Mouse (Mus musculus) kidney, postnatal 14 days (tissue): Measurements from ENCODE around the gene Net1.
"Not testable (repeated sequence)": the region's sequence is repeated elsewhere in the genome, so short reads cannot be mapped to it uniquely, and the experiment has no call there.

Source experiments
- DNase-seq: peaks from one replicate; pipeline ENCODE4 v3.0.0; 2022; ENCODE audit warnings: mixed read lengths

The Net1 gene

GRCm38 (mm10) chr13:3889111-3889510 lies 28.9 kb downstream of the Net1 start:
- DNase-seq, result no peak

DNA sequence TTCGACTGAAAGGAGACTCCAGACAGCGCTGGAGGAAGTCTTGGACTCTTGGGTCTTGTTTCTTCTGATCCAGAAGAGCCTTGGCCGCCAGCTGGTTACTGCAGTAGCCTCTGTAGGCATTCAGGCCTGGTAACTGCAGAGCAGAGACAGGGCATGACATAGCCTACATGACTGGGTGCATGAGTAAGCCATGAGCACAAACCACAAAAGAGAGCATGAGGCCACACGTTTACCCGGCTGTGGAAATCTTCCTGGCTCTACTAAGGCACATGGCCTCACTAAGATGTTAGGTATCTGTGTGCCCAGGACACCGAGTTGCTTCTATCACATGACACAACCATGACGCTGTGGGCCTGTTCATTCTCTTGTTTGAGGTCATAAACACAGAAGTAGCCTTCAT lies 31.4 kb downstream of the Net1 start:
- no peak for DNase-seq

DNA sequence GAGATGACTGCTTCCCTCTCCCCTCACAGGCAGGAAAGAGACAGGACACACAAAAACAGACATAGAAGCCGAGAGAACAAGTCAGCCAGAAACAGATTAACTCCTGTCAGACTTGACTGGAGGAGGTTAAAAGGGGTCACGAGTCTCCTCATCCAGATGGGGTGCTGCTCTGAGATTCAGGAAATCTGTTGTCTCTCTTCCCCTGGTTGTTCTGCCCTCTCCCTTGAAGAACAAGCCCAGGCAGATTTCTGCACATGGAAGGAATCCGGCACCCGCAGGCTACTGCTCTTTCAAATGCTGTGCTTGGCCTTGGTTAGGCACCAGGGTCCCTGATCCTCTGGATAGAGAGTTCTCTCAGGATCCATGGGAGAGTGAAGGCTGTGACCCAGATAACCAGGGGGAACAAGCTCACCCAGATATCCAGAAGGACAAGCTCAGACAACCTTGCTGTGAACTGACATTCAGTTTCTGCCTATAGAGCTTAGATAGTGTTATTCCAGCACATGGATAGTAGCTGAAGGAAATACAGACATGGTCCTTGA lies 40.3 kb downstream of the Net1 start:
- DNase-seq, result no peak

- no peak for DNase-seq
These were observed 40.8 kb downstream of the Net1 start for GRCm38 (mm10) chr13:3877185-3877584.

DNA sequence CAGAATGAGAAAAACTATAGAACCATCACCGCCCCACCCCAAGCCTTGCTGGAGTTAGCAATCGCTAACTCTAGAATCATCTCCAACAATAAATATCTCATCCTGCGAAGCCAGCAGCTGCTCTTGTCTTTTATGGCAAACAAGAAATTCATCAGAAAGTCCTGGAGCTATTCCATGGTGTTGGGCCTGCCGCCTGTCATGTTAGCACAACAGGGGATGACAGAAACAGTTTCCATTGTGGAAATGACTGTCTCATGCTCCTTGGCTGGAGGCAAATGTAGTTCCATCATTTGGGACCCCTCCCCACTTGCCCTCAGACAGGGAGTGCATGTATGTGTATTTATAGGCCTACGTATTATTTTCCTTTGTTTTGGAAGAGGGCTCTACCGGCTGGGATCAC lies 41.6 kb downstream of the Net1 start:
- DNase-seq, result no peak

DNA sequence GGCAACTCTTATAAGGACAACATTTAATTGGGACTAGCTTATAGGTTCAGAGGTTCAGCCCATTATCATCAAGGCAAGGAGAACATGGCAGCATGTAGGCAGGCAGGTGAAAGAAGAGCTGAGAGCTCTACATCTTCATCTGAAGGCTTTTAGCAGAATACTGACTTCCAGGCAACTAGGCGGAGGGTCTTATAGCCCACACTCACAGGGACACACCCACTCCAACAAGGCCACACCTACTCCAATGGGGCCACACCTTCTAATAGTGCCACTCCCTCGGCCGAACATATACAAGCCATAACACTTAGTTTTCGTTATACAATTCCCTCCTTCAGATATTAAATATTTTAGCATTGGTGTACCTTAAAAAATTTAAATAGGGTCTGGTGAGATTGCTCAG lies 45.2 kb downstream of the Net1 start:
- no peak for DNase-seq

DNA sequence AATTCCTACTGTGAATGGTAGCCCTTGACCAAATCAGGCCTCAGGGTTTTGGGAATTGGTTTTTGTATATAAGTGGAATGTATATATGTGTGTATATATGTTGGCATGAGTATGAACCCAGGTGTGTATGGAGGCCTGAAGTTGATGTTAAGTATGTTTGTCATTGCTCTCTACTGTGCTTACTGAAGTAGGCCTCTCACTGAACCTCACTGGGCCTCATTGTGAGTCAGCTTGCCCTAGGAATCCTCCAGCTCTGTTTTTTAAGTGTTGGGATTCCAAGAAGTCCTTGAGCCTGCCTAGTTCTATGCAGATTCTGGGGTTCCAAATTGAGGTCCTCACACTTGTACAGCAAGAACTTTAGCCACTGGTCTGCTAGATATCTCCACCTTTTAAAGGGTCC lies 48.1 kb downstream of the Net1 start:
- no peak for DNase-seq

GRCm38 (mm10) chr13:3867158-3867557 lies 50.9 kb downstream of the Net1 start:
- DNase-seq, result no peak

DNA sequence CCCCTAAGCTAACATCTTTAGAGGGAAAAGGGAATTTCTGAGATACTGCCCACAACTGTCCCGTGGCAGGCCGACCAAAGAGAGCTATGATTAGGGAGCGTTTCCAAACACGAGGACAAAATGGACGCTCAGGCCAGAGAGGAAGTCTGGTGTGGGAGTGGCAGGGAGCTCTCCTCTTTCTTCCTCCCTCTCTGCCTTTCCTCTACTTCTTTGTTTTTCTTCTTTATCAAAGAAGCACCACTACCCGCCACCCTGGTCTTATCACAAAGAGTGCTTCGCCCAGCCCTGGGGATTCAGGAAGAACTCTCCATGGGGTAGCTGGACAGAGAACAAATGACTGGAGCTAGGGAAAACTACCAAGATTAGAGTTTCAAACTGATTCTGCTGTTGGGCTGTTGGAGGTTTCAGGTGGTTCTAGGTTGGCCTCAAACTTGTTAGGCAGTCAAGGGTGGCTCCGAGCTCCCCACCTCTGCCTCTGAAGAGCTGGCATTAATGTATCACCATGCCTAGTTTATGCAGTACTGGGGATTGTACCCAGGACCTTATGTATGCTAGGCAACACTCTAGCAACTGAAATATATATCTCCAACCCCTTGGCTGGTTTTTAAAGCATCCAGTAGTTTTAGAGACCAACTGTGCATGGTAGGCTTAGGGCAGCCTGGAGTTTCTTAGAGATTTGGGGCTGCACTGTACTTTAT lies 51.5 kb downstream of the Net1 start:
- DNase-seq, result no peak

- DNase-seq, result peak; percentile 8
These were observed 52.2 kb downstream of the Net1 start for GRCm38 (mm10) chr13:3865648-3866354.

GRCm38 (mm10) chr13:3862922-3863580 lies 55.0 kb downstream of the Net1 start:
- no peak for DNase-seq

GRCm38 (mm10) chr13:3862325-3862724 lies 55.7 kb downstream of the Net1 start:
- no peak for DNase-seq

DNA sequence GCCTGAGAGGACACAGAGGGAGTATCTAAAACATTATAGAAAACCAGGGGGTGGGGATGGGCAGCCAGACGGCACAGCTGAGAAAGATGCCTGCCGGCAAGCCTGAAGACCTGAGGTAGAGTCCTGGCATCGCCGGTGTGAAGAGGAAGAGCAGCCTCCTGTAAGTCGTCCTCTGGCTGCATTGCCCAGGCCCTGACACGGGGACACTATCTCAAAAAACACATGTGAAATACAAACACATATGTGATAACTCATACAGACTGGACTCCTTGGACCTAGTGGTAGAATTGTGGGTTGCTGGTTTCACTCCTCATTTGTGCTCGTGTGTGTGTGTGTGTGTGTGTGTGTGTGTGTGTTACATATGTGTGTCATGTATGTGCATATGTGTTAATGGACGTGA lies 56.8 kb downstream of the Net1 start:
- DNase-seq, result no peak

DNA sequence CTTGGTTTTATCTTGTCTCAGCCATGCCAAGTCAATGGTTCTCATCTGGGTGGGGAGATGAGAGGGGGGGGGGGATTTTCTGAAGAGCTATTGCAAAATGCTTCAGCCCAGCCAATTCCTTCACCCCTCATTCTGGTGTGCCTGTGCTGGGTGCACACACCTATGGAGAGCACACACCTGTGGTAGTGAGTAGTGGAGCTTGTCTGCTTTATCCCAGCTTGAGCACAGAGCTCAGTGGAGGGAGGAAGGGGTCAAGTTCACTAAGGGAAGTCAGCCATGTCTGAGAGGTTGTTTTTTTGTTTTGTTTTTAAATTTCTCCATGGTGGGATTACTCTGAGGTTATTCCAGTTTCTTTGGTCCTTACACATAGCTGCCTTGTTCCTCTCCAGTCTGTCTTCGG lies 61.8 kb downstream of the Net1 start:
- no peak for DNase-seq

DNA sequence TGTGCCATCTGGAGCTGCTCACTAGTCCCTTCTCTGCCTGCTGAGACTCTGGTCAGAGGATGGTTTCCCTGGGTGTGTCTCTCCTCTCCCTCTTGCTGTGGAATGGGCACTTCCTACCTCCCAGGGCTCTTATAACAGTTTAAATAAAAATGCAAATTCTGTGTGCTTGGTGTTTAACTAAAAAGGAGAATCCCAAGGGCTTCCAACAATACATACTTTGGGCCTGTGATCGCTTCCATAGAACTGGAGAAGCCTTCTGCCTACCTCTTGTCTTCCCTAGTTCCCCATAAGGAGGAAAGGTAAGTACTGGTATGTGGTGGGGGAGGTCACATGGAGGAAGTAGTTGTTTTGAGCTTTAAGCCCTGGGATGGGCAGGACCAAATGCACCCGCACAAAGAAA lies 63.2 kb downstream of the Net1 start:
- no peak for DNase-seq

DNA sequence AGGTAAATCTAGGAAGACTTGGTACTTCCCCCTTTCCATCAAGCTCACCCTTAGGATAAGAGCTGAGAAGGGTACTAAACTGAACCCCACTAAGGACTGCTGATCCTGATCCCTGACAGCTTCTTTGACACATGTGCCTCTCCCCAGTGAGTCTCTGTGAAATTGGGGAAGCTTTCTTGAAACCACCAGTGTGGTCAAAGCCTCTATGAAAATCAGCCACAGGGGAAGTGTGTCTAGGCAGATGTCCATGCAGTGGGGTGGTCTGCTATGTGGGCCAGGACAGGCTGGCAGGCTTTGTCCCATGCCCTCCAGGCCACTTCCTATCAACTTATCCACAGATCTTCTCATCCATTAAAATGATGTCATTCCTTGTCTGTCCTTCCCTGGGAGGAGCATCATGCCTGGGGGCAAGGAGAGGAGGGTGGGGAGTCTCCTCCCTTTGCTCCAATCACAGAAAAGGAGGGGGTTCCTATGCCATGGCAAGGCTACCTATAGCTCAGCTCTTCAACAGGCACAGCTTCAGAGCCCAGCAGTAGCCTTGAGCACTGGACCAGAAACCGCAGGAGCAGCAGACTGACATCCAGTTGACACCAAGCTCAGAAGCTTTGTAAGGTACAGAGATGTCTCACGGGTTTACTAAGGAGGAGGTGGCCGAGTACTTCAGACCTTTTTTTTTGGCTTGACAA lies 64.2 kb downstream of the Net1 start, which contains the start of gene Calm5:
TSS of gene Calm5 (plus strand) at position 526 of the 686 bp plus-strand sequence.
- not testable (repeated sequence) for DNase-seq

DNA sequence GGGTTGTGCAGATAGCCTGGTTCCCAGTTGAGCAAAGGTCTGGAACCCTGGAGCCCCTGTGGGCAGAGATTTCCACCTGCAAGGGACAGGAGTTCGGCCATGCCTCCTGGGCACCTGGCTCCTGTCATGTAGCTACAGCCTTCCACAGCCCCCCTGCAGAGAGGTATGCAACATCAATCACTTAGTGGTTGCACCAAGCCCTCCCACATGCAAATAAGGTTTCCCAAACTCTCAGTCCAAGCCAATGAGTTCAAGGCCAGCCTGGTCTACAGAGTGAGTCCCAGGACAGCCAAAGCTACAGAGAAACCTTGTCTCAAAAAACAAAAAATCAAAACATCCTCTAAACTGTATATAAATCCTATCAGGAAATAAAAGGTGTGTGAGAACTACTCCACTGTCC lies 67.7 kb downstream of the Net1 start:
- no peak for DNase-seq

DNA sequence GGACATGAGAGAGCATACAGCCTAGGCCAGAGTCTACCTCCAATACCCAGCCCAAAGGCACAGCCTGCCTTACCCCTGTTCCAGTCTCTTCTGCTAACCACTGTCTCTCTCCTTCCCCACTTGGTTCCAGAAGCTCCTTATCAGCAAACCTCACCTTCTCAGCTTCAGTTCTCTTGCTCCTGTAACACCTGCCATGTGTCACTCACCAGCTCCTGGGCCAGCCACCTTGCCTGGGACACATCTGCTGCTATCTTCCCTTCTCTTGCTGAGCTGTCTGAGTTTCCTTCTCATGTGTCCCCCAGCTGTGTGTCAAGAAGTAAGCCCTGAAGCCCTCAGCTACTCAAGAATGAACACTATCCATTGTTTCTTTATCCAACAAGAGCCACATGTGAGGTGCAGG lies 77.4 kb downstream of the Net1 start:
- not testable (repeated sequence) for DNase-seq

GRCm38 (mm10) chr13:3837312-3837807 lies 80.7 kb downstream of the Net1 start, which contains the start of gene Calm4:
Calm4 (plus strand) TSS chr13:3837757.
- DNase-seq, result not testable (repeated sequence)

DNA sequence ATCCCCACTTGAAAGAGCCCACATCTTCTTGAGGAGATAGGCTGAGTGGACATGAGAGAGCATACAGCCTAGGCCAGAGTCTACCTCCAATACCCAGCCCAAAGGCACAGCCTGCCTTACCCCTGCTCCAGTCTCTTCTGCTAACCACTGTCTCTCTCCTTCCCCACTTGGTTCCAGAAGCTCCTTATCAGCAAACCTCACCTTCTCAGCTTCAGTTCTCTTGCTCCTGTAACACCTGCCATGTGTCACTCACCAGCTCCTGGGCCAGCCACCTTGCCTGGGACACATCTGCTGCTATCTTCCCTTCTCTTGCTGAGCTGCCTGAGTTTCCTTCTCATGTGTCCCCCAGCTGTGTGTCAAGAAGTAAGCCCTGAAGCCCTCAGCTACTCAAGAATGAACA lies 84.4 kb downstream of the Net1 start:
- not testable (repeated sequence) for DNase-seq

GRCm38 (mm10) chr13:3832450-3832849 lies 85.6 kb downstream of the Net1 start:
- no peak for DNase-seq
